Mouse (Mus musculus) testis, adult 2 months (tissue): ENCODE measurements around the gene Zfp692. TPM values are rescaled to one million over a fixed set of nuclear protein-coding genes. Genes with fewer than 3 reads are reported as not detected.

Experiments used
- H3K27ac ChIP-seq: fragments of 200-500 bp; 2 replicates; pipeline ENCODE4 v1.5.1; 2012; ENCODE audit warnings: low read depth, low read length; ENCODE audit not compliant: control insufficient read depth, insufficient read depth
- H3K27me3 ChIP-seq: fragments of 200-500 bp; 2 replicates; pipeline ENCODE4 v1.6.1; 2012; ENCODE audit warnings: mild to moderate bottlenecking, low read length, moderate library complexity; ENCODE audit not compliant: control insufficient read depth, insufficient read depth
- H3K36me3 ChIP-seq: fragments of 200-500 bp; 2 replicates; pipeline ENCODE4 v1.6.1; 2012; ENCODE audit warnings: mild to moderate bottlenecking, low read length; ENCODE audit not compliant: control insufficient read depth, insufficient read depth
- H3K4me1 ChIP-seq: fragments of 200-500 bp; 2 replicates; pipeline ENCODE4 v1.6.1; 2012; ENCODE audit warnings: low read length; ENCODE audit not compliant: control insufficient read depth, insufficient read depth
- H3K4me3 ChIP-seq: fragments of 200-500 bp; 2 replicates; pipeline ENCODE4 v1.5.1; 2012; ENCODE audit warnings: low read depth, mild to moderate bottlenecking, low read length, moderate library complexity, mixed read lengths; ENCODE audit not compliant: control insufficient read depth
- CTCF ChIP-seq: fragments of 200-500 bp; IDR thresholded peaks from 2 replicates; pipeline ENCODE4 v1.5.1; 2012; ENCODE audit warnings: low read depth, mild to moderate bottlenecking, inconsistent platforms, low read length, moderate library complexity; ENCODE audit not compliant: control insufficient read depth, insufficient read depth, insufficient replicate concordance
- POLR2A ChIP-seq: fragments of 200-500 bp; IDR thresholded peaks from 2 replicates; pipeline ENCODE4 v1.6.1; 2012; ENCODE audit warnings: low read depth, mild to moderate bottlenecking, inconsistent platforms, low read length, moderate library complexity; ENCODE audit not compliant: control insufficient read depth
- polyA plus RNA-seq: library from polyadenylated mRNA; depleted of rRNA; stranded (reverse); fragments of >200 nt; gene quantifications from 2 replicates; pipeline ENCODE4 v1.2.3, GENCODE M21; 2012; rRNA removed

Gene Zfp692
- polyA plus RNA-seq = 11.2 and 14.0 TPM in 2 replicates

DNA sequence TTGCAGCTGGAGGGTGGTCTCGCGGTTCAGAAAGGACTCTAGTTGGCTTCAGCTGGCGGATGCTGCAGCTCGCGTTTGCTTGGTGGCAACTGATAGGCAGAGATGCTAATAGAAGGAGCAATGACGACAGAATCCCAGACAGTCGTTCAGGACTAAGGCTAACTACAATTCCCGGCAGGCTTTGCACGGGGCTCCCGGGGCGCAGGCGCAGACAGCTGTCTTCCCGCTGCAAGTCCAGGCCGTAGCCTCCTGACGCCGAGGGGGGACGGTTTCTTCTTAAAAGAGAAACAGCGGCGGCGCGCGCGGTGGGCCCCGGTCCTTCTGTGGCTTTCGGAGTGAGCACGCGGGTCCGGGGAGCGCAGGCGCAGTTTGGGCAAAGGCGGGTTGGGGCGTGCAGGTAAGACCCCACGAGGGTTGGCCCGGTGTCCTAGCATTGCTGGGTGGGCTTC, at the start of gene Zfp692:
Gene Zfp692, plus strand, starts transcription at position 210 of the 449 bp plus-strand sequence.
- Histone ChIP-seq H3K4me3 (peak within 1 kb of the TSS; percentile 89), H3K4me1 (peaks cover 10% of the 10 kb centered on the region), H3K27ac (peak within 1 kb of the TSS; percentile 30), H3K27me3 (no peaks in the 10 kb centered on the region), H3K36me3 (no peaks in the 10 kb centered on the region)
- no peak for TF ChIP-seq CTCF
- TF ChIP-seq POLR2A = 0 out of 2 replicates have a peak, but pooled peaks have one; percentile 37

DNA sequence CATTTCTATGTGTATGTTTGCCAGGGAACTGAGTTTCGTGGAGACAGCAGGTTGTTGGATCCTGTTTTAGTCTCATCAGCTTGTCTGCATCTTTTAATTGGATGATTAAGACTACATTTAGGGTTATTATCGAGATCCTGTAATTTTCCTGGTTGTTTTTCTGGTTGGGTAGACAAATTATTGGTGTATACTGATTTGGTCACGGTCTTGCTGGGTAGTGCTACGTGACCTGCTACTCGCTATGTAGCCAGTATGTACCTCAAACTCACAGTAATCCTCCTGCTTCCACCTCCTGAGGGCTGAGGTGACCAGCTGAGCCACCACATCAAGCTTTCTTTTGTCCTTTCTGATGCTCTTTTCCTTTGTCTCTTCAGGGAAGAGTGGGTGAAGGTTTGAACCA, 49.1 kb upstream of the Zfp692 start:
- no peak overlapping the region for H3K27ac ChIP-seq
- no peak overlapping the region for H3K4me3 ChIP-seq
- H3K4me1 ChIP-seq = no peaks in the 10 kb centered on the region
- TF ChIP-seq CTCF (no peak), POLR2A (no peak)
- no peaks in the 10 kb centered on the region for H3K36me3 ChIP-seq
- H3K27me3 ChIP-seq = no peaks in the 10 kb centered on the region

GRCm38 (mm10) chr11:58260156-58260555, 46.7 kb upstream of the Zfp692 start:
- no peaks in the 10 kb centered on the region for H3K27me3 ChIP-seq
- H3K4me1 ChIP-seq = no peaks in the 10 kb centered on the region
- TF ChIP-seq CTCF = no peak
- TF ChIP-seq POLR2A = no peak
- H3K36me3 ChIP-seq = no peaks in the 10 kb centered on the region
- no peak overlapping the region for H3K27ac ChIP-seq
- H3K4me3 ChIP-seq = no peak overlapping the region

DNA sequence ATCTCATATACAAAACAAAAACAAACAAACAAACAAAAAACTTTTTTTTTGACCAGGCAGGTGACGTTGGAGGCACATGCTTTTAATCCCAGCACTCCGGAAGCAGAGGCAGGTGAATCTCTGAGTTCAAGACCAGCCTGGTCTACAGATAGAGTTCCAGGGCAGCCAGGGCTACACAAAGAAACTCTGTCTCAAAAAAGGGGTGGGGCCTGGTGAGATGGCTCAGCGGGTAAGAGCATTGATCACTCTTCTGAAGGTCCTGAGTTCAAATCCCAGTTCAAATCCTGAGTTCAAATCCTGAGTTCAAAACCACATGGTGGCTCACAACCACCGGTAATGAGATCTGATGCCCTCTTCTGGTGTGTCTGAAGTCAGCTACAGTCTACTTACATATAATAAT, 45.0 kb upstream of the Zfp692 start:
- no peaks in the 10 kb centered on the region for H3K4me1 ChIP-seq
- H3K27ac ChIP-seq = no peak overlapping the region
- no peak overlapping the region for H3K4me3 ChIP-seq
- H3K36me3 ChIP-seq = no peaks in the 10 kb centered on the region
- no peaks in the 10 kb centered on the region for H3K27me3 ChIP-seq
- TF ChIP-seq POLR2A = no peak

- H3K27me3 ChIP-seq = no peaks in the 10 kb centered on the region
- TF ChIP-seq CTCF = no peak
- no peak for TF ChIP-seq POLR2A
- no peaks in the 10 kb centered on the region for H3K4me1 ChIP-seq
- no peaks in the 10 kb centered on the region for H3K36me3 ChIP-seq
- no peak overlapping the region for H3K27ac ChIP-seq
- H3K4me3 ChIP-seq = no peak overlapping the region
Measured at GRCm38 (mm10) chr11:58262336-58262735, 44.5 kb upstream of the Zfp692 start.

DNA sequence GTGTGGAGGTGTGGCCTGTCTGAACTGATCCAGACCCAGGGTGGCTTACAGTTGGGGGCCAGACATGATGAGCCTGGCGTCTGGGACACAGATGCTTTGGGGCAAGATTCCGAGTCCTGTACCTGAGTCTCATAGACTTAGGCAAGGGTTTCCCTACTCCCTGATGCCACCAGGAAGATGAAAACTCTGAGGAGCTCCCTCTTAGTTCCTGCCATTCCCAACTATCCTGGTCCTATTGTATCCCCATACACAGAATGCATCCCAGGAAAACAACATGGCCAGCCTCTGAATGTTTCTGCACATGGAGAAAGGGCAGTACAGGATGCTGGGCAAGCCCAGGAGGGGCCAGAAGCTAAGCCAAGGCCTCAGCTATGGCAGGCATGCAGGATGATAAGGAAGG, 43.4 kb upstream of the Zfp692 start:
- TF ChIP-seq POLR2A (no peak), CTCF (no peak)
- Histone ChIP-seq H3K4me1 (no peaks in the 10 kb centered on the region), H3K27ac (no peak overlapping the region), H3K4me3 (no peak overlapping the region), H3K27me3 (no peaks in the 10 kb centered on the region), H3K36me3 (no peaks in the 10 kb centered on the region)

GRCm38 (mm10) chr11:58264546-58264945, 42.3 kb upstream of the Zfp692 start:
- no peak for TF ChIP-seq CTCF
- TF ChIP-seq POLR2A = no peak
- H3K27ac ChIP-seq = no peak overlapping the region
- H3K4me3 ChIP-seq = no peak overlapping the region

DNA sequence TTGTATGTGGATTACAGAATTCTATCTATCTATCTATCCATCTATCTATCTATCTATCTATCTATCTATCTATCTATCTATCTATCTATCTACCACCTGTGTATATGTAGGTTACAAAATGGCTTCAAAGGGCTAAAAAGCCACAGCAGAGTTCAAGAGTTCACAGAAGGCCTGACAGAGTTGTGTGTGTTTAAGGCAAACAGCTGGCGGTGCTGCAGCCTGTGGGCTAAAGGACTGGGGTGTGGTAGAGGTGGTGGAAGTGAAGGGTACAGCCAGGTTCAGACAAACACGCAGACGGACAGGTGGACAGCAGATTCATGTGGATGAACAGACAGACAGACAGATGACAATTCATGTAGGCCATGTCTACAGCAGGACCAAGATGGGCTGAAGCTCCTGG, 38.6 kb upstream of the Zfp692 start:
- H3K27me3 ChIP-seq = no peaks in the 10 kb centered on the region
- no peaks in the 10 kb centered on the region for H3K36me3 ChIP-seq
- TF ChIP-seq POLR2A (no peak), CTCF (no peak)
- no peaks in the 10 kb centered on the region for H3K4me1 ChIP-seq
- H3K4me3 ChIP-seq = no peak overlapping the region
- H3K27ac ChIP-seq = no peak overlapping the region

More at GRCm38 (mm10) chr11:58264546-58264945, 42.3 kb upstream of the Zfp692 start:
- Histone ChIP-seq H3K36me3 (no peaks in the 10 kb centered on the region), H3K27me3 (no peaks in the 10 kb centered on the region), H3K4me1 (no peaks in the 10 kb centered on the region)
